Mouse (Mus musculus) embryonic fibroblast, embryonic 13.5 days (primary cell): Measurements from ENCODE around the gene Tctn1.

Experiments
- CTCF ChIP-seq: IDR thresholded peaks from 2 replicates; pipeline ENCODE4 v1.5.1; 2011; ENCODE audit warnings: mild to moderate bottlenecking, control low read depth, low read length, moderate library complexity, borderline replicate concordance; ENCODE audit not compliant: insufficient read depth
- POLR2A ChIP-seq: IDR thresholded peaks from 2 replicates; pipeline ENCODE4 v1.6.1; 2011; ENCODE audit warnings: low read depth, mild to moderate bottlenecking, control low read depth, low read length, moderate library complexity

GRCm38 (mm10) chr5:122246547-122247167 lies 17.6 kb downstream of the Tctn1 start:
- TF ChIP-seq CTCF (no peak), POLR2A (no peak)
